Mouse (Mus musculus) gastrocnemius, postnatal 10 days (tissue): ENCODE results near the gene Ski. TPM values are rescaled to one million over a fixed set of nuclear protein-coding genes. Genes with fewer than 3 reads are reported as not detected.
A peak's percentile ranks its signal among the peaks of the same experiment; 100 is the strongest.
"Not testable (repeated sequence)": the region's sequence is repeated elsewhere in the genome, so short reads cannot be mapped to it uniquely, and the experiment has no call there.

Experiments used
- DNase-seq: peaks from one replicate; pipeline ENCODE4 v3.0.0; 2021; ENCODE audit warnings: mixed read lengths
- long read RNA-seq, 2 experiments: library from polyadenylated mRNA; stranded (forward); transcript quantifications; one replicate each; pipeline ENCODE4 v2.0.0; 2021
- total RNA-seq, 2 experiments: library from RNA; stranded (reverse); gene quantifications; 2 replicates each; pipeline ENCODE4 v1.2.3; 2021

The Ski gene
- total RNA-seq = 10 to 100 TPM; 68.1 to 79.6 TPM
- long read RNA-seq, experiment 1, full-length matches to known transcripts = 57 of 113 reads
- long read RNA-seq, experiment 1, partial matches to known transcripts = 9 of 113 reads
- long read RNA-seq, experiment 1, other reads (novel, unspliced or antisense) = 47 of 113 reads
- long read RNA-seq, experiment 2, full-length matches to known transcripts = 46 of 94 reads
- long read RNA-seq, experiment 2, partial matches to known transcripts = 9 of 94 reads
- long read RNA-seq, experiment 2, other reads (novel, unspliced or antisense) = 39 of 94 reads

GRCm38 (mm10) chr4:155222552-155222840 is at the start of gene Ski:
Ski (minus strand) TSS chr4:155222592.
- DNase-seq = no peak

GRCm38 (mm10) chr4:155268382-155268781 is 46.0 kb upstream of the Ski start:
- peak; percentile 87 for DNase-seq

GRCm38 (mm10) chr4:155267639-155268175 is 45.3 kb upstream of the Ski start:
- peak; percentile 48 for DNase-seq

GRCm38 (mm10) chr4:155267047-155267543 is 44.7 kb upstream of the Ski start:
- DNase-seq = no peak

GRCm38 (mm10) chr4:155264521-155265321 is 42.3 kb upstream of the Ski start:
- DNase-seq = no peak

GRCm38 (mm10) chr4:155252253-155252652 is 29.9 kb upstream of the Ski start:
- DNase-seq = no peak

GRCm38 (mm10) chr4:155251147-155251546 is 28.8 kb upstream of the Ski start:
- DNase-seq = no peak

GRCm38 (mm10) chr4:155250361-155251117 is 28.1 kb upstream of the Ski start:
- DNase-seq = peak; percentile 20

- peak; percentile 84 for DNase-seq
Measured at GRCm38 (mm10) chr4:155249648-155250351, 27.4 kb upstream of the Ski start, which contains the start of gene Faap20. Faap20 (plus strand) TSS chr4:155249802.

GRCm38 (mm10) chr4:155249257-155249647 is 26.9 kb upstream of the Ski start:
- DNase-seq = peak; percentile 91

- DNase-seq = not testable (repeated sequence)
Measured at GRCm38 (mm10) chr4:155248054-155248453, 25.7 kb upstream of the Ski start.

GRCm38 (mm10) chr4:155246691-155247105 is 24.3 kb upstream of the Ski start:
- peak; percentile 69 for DNase-seq

- no peak for DNase-seq
Measured at GRCm38 (mm10) chr4:155245770-155246492, 23.5 kb upstream of the Ski start.

GRCm38 (mm10) chr4:155243233-155243632 is 20.8 kb upstream of the Ski start:
- DNase-seq = no peak

GRCm38 (mm10) chr4:155242292-155242691 is 19.9 kb upstream of the Ski start:
- no peak for DNase-seq

- no peak for DNase-seq
Measured at GRCm38 (mm10) chr4:155241789-155242188, 19.4 kb upstream of the Ski start.

GRCm38 (mm10) chr4:155239494-155239893 is 17.1 kb upstream of the Ski start:
- no peak for DNase-seq

- DNase-seq = no peak
Measured at GRCm38 (mm10) chr4:155238276-155238675, 15.9 kb upstream of the Ski start.

GRCm38 (mm10) chr4:155236737-155237385 is 14.5 kb upstream of the Ski start:
- no peak for DNase-seq

- peak; percentile 86 for DNase-seq
Measured at GRCm38 (mm10) chr4:155235311-155236119, 13.1 kb upstream of the Ski start.
